Comparison of ENCODE assay signal across 1 mouse cellular context in genomic region chr17:63446971-63447679, GRCm38 (mm10).
TF ChIP-seq lines count a peak whose summit lies in the region.

No protein-coding gene starts in this region.

TF ChIP-seq in MEL, 35 proteins besides CTCF, POLR2A, EP300 and RAD21 (continued from another document):
- TF ChIP-seq TCF12 (IDR thresholded peaks at IDR 0.05; ENCODE audit: low read depth, low read length) (peak; percentile 56; the same call in 1 of the 2 replicates), BHLHE40 (IDR thresholded peaks at IDR 0.05; ENCODE audit: borderline replicate concordance, low read depth, low read length) (no peak), GABPA (IDR thresholded peaks at IDR 0.05; ENCODE audit: low read depth, low read length) (no peak), GATA1 (IDR thresholded peaks at IDR 0.05; ENCODE audit: low read depth, low read length) (peak; percentile 63; the same call in 1 of the 2 replicates), ZNF384 (IDR thresholded peaks at IDR 0.05; ENCODE audit: low read depth, low read length) (no peak), CHD1 (IDR thresholded peaks at IDR 0.05; ENCODE audit: low read depth, low read length) (no peak), ZC3H11A (IDR thresholded peaks at IDR 0.05; ENCODE audit: low read depth, low read length) (no peak), ELF1 (IDR thresholded peaks at IDR 0.05; ENCODE audit: low read depth, low read length) (no peak), MXI1 (IDR thresholded peaks at IDR 0.05; ENCODE audit: low read depth, low read length) (no peak)
